Mouse (Mus musculus) neural tube, embryonic 12.5 days (tissue): ENCODE data around the gene Caskin2. TPM values are rescaled to one million over a fixed set of nuclear protein-coding genes. Genes with fewer than 3 reads are reported as not detected.

Experiments used
- ATAC-seq: fragments of 200-750 bp; cut with Nextera tagmentation; 2 replicates; pipeline ENCODE4 v1.8.0; 2017; ENCODE audit warnings: low read depth, mild to moderate bottlenecking, moderate TSS enrichment, moderate library complexity; ENCODE audit not compliant: low FRiP score
- H3K27ac ChIP-seq: fragments of 300-500 bp; sonication (generic); 2 replicates; pipeline ENCODE4 v1.5.1; 2016
- H3K27me3 ChIP-seq: fragments of 300-500 bp; sonication (generic); replicated peaks from 2 replicates; pipeline ENCODE4 v1.6.1; 2016; ENCODE audit warnings: mild to moderate bottlenecking
- H3K36me3 ChIP-seq: fragments of 300-500 bp; sonication (generic); 2 replicates; pipeline ENCODE4 v1.6.1; 2016; ENCODE audit warnings: mild to moderate bottlenecking
- H3K4me1 ChIP-seq: fragments of 300-500 bp; sonication (generic); 2 replicates; pipeline ENCODE4 v1.6.1; 2016
- H3K4me2 ChIP-seq: fragments of 300-500 bp; sonication (generic); replicated peaks from 2 replicates; pipeline ENCODE4 v1.6.1; 2016; ENCODE audit warnings: mild to moderate bottlenecking
- H3K4me3 ChIP-seq: fragments of 300-500 bp; sonication (generic); 2 replicates; pipeline ENCODE4 v1.5.1; 2016
- H3K9ac ChIP-seq: fragments of 300-500 bp; sonication (generic); 2 replicates; pipeline ENCODE4 v1.6.1; 2016; ENCODE audit warnings: mild to moderate bottlenecking
- H3K9me3 ChIP-seq: fragments of 300-500 bp; sonication (generic); 2 replicates; pipeline ENCODE4 v1.6.1; 2016; ENCODE audit warnings: mild to moderate bottlenecking
- WGBS: fragments of 180-500 bp; shearing (Covaris S2); methylation state at CpG from one replicate; pipeline ENCODE4 v1.1.7; 2016; 5-methylcytosine and 5-hydroxymethylcytosine counted together
- polyA plus RNA-seq: library from polyadenylated mRNA; unstranded; fragments of >200 nt; fragmentation: Nextera tagmentation; extraction: Ambion mirVana; gene quantifications from 2 replicates; pipeline ENCODE4 v1.2.1, GENCODE M21; 2016

Caskin2 gene
- polyA plus RNA-seq, 1 experiment from 2014 or later = 16.7 TPM

DNA sequence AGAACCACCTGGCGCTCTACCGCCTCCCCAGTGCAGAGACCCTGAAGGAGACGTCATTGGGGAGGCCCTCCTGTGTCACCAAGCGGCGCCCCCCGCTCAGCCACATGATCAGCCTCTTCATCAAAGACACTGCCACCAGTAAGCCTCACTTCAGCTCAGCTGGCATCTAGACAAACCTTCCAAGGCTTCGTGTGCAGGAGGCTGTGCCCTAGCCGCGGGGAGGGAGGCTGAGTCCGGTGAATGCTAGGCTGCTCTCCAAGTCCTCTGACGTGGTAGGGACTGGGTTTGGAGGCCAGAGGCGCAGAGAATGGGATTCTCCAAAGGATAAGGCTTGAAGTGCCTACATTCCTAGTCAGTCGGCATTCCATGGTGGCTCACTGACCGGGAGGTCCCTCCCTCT, 21.1 kb downstream of the Caskin2 start:
- ATAC-seq = no peak
- WGBS = 88% methylated on average over 14 of the region's 14 CpGs

DNA sequence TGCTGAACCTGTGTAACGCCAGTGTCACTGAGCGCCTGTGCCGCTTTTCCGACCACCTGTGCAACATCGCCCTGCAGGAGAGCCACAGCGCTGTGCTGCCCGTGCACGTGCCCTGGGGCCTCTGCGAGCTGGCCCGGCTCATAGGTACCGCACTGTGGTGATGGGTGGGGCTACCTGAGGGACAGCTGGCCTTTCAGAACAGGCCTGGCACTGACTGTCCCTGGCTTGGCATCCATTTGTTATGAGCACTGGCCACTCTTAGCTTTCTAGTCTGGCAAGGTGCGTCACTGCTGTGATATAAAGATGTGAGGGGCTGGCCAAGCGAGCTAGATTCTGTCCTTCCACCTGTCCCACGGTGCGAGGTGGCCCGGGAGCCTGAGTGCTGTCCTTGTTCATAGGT, 21.5 kb downstream of the Caskin2 start:
- H3K4me1 ChIP-seq = no peaks in the 10 kb centered on the region
- H3K27ac ChIP-seq = no peak overlapping the region
- no peak overlapping the region for H3K4me2 ChIP-seq
- H3K9ac ChIP-seq = no peak overlapping the region
- H3K27me3 ChIP-seq = no peaks in the 10 kb centered on the region
- no peaks in the 10 kb centered on the region for H3K9me3 ChIP-seq
- 94% methylated on average over 16 of the region's 16 CpGs for WGBS
- no peak overlapping the region for H3K4me3 ChIP-seq
- ATAC-seq = no peak
- peaks cover 97% of the 10 kb centered on the region for H3K36me3 ChIP-seq

More for the DNA sequence above, 21.1 kb downstream of the Caskin2 start:
- no peak overlapping the region for H3K4me2 ChIP-seq
- no peak overlapping the region for H3K4me3 ChIP-seq
- H3K36me3 ChIP-seq = peaks cover 97% of the 10 kb centered on the region
- no peaks in the 10 kb centered on the region for H3K27me3 ChIP-seq
- H3K4me1 ChIP-seq = no peaks in the 10 kb centered on the region
- no peak overlapping the region for H3K27ac ChIP-seq
- H3K9me3 ChIP-seq = no peaks in the 10 kb centered on the region
- no peak overlapping the region for H3K9ac ChIP-seq

DNA sequence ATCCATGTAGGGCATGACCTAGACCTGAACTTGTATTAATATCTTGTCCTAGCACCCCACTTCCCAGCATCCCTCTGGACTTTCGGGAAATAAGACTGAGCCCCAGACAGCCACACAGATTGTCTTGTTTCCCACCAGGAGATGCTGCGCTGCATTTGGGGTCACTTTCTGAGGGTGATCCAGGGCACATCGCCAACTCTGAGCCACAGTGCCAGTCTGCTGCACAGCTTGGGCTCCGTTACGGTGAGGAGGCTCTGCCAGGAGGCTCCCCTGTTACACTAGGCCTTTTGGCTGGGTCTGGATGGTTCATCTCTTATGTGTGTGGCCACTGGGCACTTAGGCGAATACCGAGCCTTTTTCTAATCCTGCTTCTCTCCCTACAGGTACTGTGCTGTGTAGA, 23.7 kb downstream of the Caskin2 start:
- H3K36me3 ChIP-seq = peaks cover 90% of the 10 kb centered on the region
- ATAC-seq = no peak
- 97% methylated on average over 7 of the region's 7 CpGs for WGBS
- H3K9ac ChIP-seq = no peak overlapping the region
- no peaks in the 10 kb centered on the region for H3K9me3 ChIP-seq
- H3K27ac ChIP-seq = no peak overlapping the region
- H3K4me1 ChIP-seq = peaks cover 9% of the 10 kb centered on the region
- H3K27me3 ChIP-seq = no peaks in the 10 kb centered on the region
- H3K4me2 ChIP-seq = no peak overlapping the region
- no peak overlapping the region for H3K4me3 ChIP-seq

DNA sequence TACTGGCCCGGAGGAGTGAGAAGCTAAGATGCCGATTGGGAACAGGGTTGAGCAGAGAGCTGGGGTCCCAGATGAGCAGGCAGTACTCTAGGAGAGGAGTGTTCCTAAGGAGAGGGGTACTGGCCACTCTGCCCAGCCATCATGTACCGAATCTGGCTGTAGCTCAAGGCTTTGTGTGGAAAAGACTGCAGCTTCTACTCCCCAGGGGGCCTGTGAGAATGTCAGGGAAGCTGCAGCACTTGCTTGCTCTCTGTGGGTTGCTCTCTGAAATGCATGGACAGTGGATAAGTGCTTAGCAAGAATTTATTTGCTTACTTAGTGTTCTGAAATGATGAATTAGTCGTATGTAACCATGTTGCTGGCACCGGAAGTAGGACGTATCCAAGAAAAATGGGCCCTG, 27.0 kb downstream of the Caskin2 start:
- H3K27me3 ChIP-seq = no peaks in the 10 kb centered on the region
- H3K4me1 ChIP-seq = peaks cover 18% of the 10 kb centered on the region
- no peak overlapping the region for H3K9ac ChIP-seq
- no peak overlapping the region for H3K27ac ChIP-seq
- no peak overlapping the region for H3K4me3 ChIP-seq
- H3K36me3 ChIP-seq = peaks cover 57% of the 10 kb centered on the region
- no peaks in the 10 kb centered on the region for H3K9me3 ChIP-seq
- 68% methylated on average over 6 of the region's 6 CpGs for WGBS
- no peak for ATAC-seq
- H3K4me2 ChIP-seq = no peak overlapping the region

DNA sequence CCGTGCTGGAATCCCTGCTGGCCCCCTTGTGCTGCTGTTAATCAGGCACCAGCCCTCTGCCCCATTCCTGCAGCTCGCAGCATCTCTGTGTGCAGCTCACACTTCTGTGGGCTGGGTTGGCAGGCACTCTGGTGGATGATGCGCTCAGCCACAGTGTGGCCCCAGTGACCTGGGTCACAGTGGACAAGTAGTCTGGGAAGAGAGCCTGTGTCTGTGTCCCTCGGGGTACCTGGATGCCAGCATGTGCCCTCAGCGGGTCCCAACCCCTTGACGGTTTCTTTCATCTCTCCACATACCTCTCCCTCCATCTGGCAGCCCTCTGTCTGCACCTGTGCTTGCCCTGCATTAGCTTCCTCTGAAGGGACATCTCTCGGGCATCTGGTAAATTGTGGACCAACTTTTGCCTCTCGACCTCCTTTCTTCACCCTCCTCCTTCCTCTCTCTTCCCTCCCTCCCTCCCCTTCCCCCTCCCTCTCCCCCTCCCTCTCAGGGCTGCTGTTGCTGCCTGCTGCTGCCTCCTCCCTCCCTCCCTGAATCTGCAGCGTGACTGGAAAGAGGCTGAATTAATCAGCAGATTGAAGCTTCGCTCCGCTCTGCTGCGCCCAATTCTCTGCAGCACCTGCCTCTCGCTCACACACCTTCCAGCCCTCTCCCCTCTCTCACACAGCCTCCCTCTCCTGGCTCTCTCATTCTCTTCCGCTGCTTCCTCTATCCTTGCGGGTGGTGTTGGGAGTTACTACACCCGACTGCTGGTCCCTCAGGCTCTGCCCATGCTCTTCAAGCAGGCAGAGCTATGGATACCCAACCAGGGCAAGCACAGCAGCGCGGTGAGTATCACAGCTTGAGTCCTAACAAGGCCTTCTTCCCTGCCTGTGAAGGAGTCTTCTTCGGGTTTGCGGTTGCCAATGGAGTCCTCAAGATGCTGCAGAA, 33.0 kb downstream of the Caskin2 start:
- Histone ChIP-seq H3K36me3 (peaks cover 10% of the 10 kb centered on the region), H3K9ac (peak overlapping the region; percentile 42), H3K27me3 (no peaks in the 10 kb centered on the region), H3K4me1 (peaks cover 63% of the 10 kb centered on the region), H3K4me3 (peak overlapping the region; percentile 11), H3K9me3 (no peaks in the 10 kb centered on the region), H3K27ac (peak overlapping the region; percentile 54), H3K4me2 (peak overlapping the region; percentile 53)
- ATAC-seq = peak; percentile 67
- 12% methylated on average over 20 of the region's 20 CpGs for WGBS

DNA sequence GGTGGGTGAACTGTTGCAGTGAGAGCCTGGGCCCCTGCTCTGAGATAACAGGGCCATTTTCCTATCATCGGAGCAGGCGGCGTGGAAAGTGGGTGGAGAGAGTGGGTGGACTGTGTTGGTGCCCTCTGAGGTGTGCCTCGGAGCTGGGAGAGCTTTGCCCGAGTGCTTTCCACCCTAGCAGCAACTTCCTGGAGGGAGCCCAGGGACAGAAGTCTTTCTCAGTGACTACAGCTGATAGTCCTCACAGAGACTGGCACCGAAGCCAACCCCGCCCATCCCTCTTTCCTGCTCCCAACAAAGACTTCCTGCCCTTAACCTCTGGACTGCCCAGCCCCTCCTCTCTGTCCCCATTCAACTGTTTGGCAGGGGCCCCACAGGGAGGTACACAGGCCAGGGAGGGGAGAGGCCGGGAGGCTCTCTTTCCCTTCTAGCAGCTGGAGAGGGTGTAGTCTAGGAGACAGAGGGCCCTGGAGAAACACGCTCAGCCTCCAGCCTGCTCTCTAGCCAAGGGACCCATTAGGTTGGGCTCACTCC, 34.3 kb downstream of the Caskin2 start:
- 4% methylated on average over 9 of the region's 9 CpGs for WGBS
- peak; percentile 84 for ATAC-seq
- Histone ChIP-seq H3K9ac (no peak overlapping the region), H3K36me3 (peaks cover 8% of the 10 kb centered on the region), H3K4me2 (peak overlapping the region; percentile 53), H3K27me3 (no peaks in the 10 kb centered on the region), H3K9me3 (no peaks in the 10 kb centered on the region), H3K4me1 (peaks cover 63% of the 10 kb centered on the region), H3K27ac (peak overlapping the region; percentile 65), H3K4me3 (no peak overlapping the region)

DNA sequence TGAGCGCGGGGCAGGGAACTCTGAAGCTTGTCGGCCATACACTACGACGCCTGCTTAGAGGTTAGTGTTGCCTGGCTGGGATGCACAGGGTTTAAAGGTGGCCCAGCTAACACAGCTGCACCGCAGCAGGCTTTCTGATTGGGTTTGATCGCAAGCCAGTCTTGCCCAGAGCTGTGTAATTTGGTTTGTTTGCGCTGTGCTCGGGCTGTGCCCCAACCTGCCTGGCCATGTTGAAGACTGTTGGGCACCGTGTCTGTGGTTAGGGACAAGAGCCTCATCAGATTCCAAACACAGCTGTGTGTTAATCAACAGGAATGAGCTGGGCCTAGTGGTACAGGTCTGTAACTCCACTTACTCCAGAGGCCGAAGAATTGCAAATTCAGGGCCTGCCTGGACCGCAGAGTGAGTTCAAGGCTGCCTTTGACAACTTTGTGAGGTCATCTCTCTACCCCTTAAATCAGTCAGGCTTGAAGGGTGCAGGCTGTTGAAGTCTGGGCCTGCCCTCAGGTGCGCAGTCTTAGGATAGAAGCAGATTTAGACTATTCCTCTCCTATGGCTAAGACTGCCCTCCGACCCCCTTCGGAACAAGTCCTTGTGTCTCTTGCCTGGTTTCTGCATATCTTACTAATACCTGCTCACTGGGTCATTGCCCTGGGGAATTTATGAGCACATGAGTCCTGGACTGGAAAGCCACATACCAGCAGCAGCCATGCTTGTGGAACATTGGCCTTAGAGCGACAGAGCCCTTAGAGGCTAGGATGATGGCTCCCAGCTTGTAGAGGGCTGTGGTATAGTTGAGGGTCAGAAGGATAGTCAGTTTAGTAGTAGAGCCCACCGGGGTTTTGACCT, 35.7 kb downstream of the Caskin2 start:
- ATAC-seq = no peak
- no peaks in the 10 kb centered on the region for H3K27me3 ChIP-seq
- H3K4me1 ChIP-seq = peaks cover 58% of the 10 kb centered on the region
- no peak overlapping the region for H3K9ac ChIP-seq
- H3K27ac ChIP-seq = no peak overlapping the region
- H3K9me3 ChIP-seq = no peaks in the 10 kb centered on the region
- H3K4me2 ChIP-seq = no peak overlapping the region
- 83% methylated on average over 17 of the region's 17 CpGs for WGBS
- peaks cover 8% of the 10 kb centered on the region for H3K36me3 ChIP-seq
- H3K4me3 ChIP-seq = no peak overlapping the region

DNA sequence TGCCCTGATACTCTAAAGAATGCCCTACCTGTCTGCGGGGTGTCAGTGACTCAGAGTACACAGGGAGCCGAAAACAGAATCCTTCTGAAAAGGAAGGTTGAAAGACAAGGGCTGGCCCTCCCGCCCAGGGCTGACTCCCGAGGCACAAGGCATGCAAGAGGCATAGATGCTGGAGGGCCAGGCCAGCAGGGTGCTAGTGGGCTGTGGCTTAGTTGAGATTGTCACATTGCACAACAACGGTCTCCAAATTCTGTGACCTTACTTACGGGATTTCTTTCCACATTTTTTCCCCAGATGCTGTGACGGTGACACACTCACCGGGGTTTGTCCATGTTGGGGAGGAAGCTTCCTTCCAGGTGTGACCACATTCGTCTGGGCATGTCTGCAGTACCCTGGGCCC, 36.5 kb downstream of the Caskin2 start:
- H3K36me3 ChIP-seq = peaks cover 8% of the 10 kb centered on the region
- peaks cover 58% of the 10 kb centered on the region for H3K4me1 ChIP-seq
- H3K4me3 ChIP-seq = no peak overlapping the region
- 63% methylated on average over 9 of the region's 9 CpGs for WGBS
- H3K9me3 ChIP-seq = no peaks in the 10 kb centered on the region
- H3K27ac ChIP-seq = no peak overlapping the region
- H3K27me3 ChIP-seq = no peaks in the 10 kb centered on the region
- no peak overlapping the region for H3K9ac ChIP-seq
- no peak for ATAC-seq
- no peak overlapping the region for H3K4me2 ChIP-seq

DNA sequence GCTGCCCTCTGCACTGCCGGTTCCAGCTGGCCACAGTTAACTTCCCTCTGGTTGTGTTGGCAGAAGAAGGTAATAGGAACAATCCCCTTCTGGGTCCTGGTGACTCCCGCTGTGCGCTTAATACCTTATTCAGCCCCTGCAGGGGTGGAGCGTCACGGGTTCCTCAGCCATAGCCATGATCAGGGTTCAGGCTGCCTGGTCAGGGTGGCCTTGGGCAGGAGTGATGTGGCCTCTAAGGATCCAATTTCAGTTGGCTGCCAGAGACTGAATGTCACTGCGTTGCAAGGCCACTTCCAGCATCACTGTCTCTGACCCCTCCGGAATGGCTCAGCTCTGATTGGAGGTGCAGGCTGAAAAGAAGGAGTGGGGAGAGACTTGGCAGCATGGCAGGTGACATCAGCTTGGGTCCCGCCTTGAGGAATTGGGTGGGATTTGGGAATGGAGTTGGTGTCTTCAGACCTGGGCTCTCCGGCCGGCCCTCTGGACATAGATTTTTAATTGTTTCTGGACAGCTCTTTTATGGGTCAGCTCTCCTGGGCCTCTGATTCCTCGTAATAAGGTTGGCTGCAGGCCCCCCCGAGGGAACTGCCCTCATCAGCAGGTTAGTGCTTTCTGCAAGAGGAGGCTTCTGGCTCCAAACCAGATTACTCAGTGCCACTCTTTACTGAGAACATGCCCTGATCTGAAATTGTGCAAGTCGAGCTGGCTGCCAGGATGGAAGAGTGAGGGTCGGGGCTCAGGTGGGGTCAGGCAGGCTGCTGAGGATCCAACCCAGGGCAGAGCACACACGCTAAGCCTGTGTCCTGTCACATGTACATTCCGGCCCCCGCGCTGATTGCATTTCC, 37.4 kb downstream of the Caskin2 start:
- Histone ChIP-seq H3K27me3 (no peaks in the 10 kb centered on the region), H3K4me3 (no peak overlapping the region), H3K27ac (no peak overlapping the region), H3K4me2 (no peak overlapping the region; the same call in 1 of the 2 replicates), H3K9me3 (no peaks in the 10 kb centered on the region), H3K4me1 (peaks cover 50% of the 10 kb centered on the region), H3K36me3 (peaks cover 8% of the 10 kb centered on the region), H3K9ac (no peak overlapping the region)
- ATAC-seq = no peak
- WGBS = 46% methylated on average over 18 of the region's 18 CpGs

DNA sequence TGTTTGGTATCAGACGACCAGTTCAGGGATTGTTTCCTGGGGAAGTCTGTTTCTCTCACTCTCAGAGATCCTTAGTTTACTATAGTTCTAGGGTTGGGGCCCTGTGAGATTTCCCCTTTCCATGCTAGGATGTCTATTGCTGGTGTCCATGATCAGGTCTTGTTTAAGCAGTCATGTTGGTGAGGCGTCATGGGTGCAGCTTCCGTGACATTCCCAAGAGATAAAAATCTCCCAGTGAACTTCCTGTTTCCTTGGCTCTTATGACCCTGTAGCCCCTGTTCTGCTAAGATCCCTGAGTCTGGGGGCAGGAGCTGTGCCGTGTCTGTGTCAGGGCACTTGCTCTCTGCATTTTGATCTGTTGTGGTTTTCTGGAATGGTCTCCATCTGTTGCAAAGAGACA, 38.8 kb downstream of the Caskin2 start:
- no peak overlapping the region for H3K27ac ChIP-seq
- WGBS = 72% methylated on average over 4 of the region's 4 CpGs

DNA sequence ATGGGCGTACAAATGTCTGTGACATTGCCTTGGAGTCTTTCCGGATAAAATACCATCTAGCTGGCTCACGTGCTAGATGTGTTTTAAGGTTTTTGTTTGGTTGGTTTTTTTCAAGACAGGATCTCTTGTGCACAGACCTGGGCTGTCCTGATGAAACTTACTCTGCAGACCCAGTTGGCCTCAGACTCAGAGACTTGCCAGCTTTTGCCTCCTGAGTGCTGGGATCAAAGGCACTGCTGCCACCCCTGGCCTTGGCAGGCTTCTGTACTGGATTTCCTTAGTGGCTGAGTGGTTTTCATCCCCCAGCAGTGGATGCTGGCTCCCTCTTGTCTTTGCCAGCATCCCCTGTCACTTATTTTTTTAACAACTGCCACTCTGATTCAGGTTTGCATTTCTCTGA, 44.5 kb downstream of the Caskin2 start:
- no peaks in the 10 kb centered on the region for H3K9me3 ChIP-seq
- no peak overlapping the region for H3K9ac ChIP-seq
- 0 out of 2 replicates have a peak overlapping the region, but pooled peaks have one; percentile 9 for H3K4me2 ChIP-seq
- peaks cover 21% of the 10 kb centered on the region for H3K4me1 ChIP-seq
- H3K27ac ChIP-seq = no peak overlapping the region
- WGBS = 87% methylated on average over 3 of the region's 3 CpGs
- no peaks in the 10 kb centered on the region for H3K36me3 ChIP-seq
- no peak overlapping the region for H3K4me3 ChIP-seq
- H3K27me3 ChIP-seq = no peaks in the 10 kb centered on the region
- no peak for ATAC-seq

More for the DNA sequence above, 38.8 kb downstream of the Caskin2 start:
- no peak overlapping the region for H3K4me2 ChIP-seq
- peaks cover 8% of the 10 kb centered on the region for H3K36me3 ChIP-seq
- no peak overlapping the region for H3K4me3 ChIP-seq
- H3K9me3 ChIP-seq = no peaks in the 10 kb centered on the region
- no peaks in the 10 kb centered on the region for H3K27me3 ChIP-seq
- H3K9ac ChIP-seq = no peak overlapping the region
- H3K4me1 ChIP-seq = peaks cover 42% of the 10 kb centered on the region
- ATAC-seq = no peak
